Mouse (Mus musculus) olfactory bulb, adult 2 months (tissue): ENCODE results near the gene Btd.

Experiments
- CTCF ChIP-seq: fragments of 200-500 bp; IDR thresholded peaks from 2 replicates; pipeline ENCODE4 v1.5.1; 2012; ENCODE audit warnings: low read depth, mild to moderate bottlenecking, low read length, moderate library complexity; ENCODE audit not compliant: insufficient read depth
- POLR2A ChIP-seq: fragments of 200-500 bp; IDR thresholded peaks from 2 replicates; pipeline ENCODE4 v1.6.1; 2012; ENCODE audit warnings: mild to moderate bottlenecking, low read depth, low read length, moderate library complexity; ENCODE audit not compliant: insufficient read depth

GRCm38 (mm10) chr14:31658126-31658680 lies 17.4 kb downstream of the Btd start:
- no peak for TF ChIP-seq CTCF
- TF ChIP-seq POLR2A = no peak
